Mouse (Mus musculus) heart, adult 2 months (tissue): ENCODE measurements around the gene Rnf215. TPM values are rescaled to one million over a fixed set of nuclear protein-coding genes. Genes with fewer than 3 reads are reported as not detected.
"Not testable (repeated sequence)": the region's sequence is repeated elsewhere in the genome, so short reads cannot be mapped to it uniquely, and the experiment has no call there.

Experiments used
- DNase-seq, 2 experiments: peaks; one replicate each; pipeline ENCODE4 v3.0.0; 2021
- H3K27ac ChIP-seq: fragments of 200-600 bp; 2 replicates; pipeline ENCODE4 v1.8.1; 2022
- H3K27me3 ChIP-seq: fragments of 200-500 bp; 2 replicates; pipeline ENCODE4 v1.6.1; 2012; ENCODE audit warnings: mild to moderate bottlenecking, low read length, inconsistent platforms, mixed read lengths; ENCODE audit not compliant: control insufficient read depth, insufficient read depth
- H3K36me3 ChIP-seq: fragments of 200-500 bp; 2 replicates; pipeline ENCODE4 v1.6.1; 2012; ENCODE audit warnings: low read length, inconsistent platforms; ENCODE audit not compliant: control insufficient read depth, insufficient read depth
- H3K4me1 ChIP-seq: fragments of 200-500 bp; 2 replicates; pipeline ENCODE4 v1.6.1; 2011; ENCODE audit warnings: low read length; ENCODE audit not compliant: control insufficient read depth, insufficient read depth
- H3K4me3 ChIP-seq: fragments of 200-600 bp; 2 replicates; pipeline ENCODE4 v1.8.1; 2022
- H3K79me2 ChIP-seq: fragments of 200-500 bp; replicated peaks from 2 replicates; pipeline ENCODE4 v1.6.1; 2012; ENCODE audit warnings: mild to moderate bottlenecking, inconsistent platforms, low read length, moderate library complexity, mixed read lengths; ENCODE audit not compliant: control insufficient read depth, insufficient read depth
- H3K9ac ChIP-seq: fragments of 200-500 bp; 2 replicates; pipeline ENCODE4 v1.6.1; 2012; ENCODE audit warnings: low read depth, mild to moderate bottlenecking, control low read depth, inconsistent platforms, low read length, mixed read lengths
- CTCF ChIP-seq: fragments of 200-600 bp; IDR thresholded peaks from 2 replicates; pipeline ENCODE4 v1.8.1; 2022; ENCODE audit warnings: antibody characterized with exemption, mild to moderate bottlenecking, moderate library complexity
- EP300 ChIP-seq: fragments of 200-500 bp; IDR thresholded peaks from 2 replicates; pipeline ENCODE4 v1.6.1; 2011; ENCODE audit warnings: low read depth, low read length, control low read depth; ENCODE audit not compliant: insufficient read depth
- POLR2A ChIP-seq: fragments of 200-500 bp; IDR thresholded peaks from 2 replicates; pipeline ENCODE4 v1.6.1; 2011; ENCODE audit warnings: mild to moderate bottlenecking, low read depth, low read length, control low read depth; ENCODE audit not compliant: insufficient read depth
- WGBS: fragments of 180-500 bp; shearing (Covaris S2); methylation state at CpG from one replicate; pipeline ENCODE4 v1.1.7; 2018; 5-methylcytosine and 5-hydroxymethylcytosine counted together
- intact Hi-C: fragments of 180-260 bp; cut with DNase I; formaldehyde crosslinking; loops from one replicate; pipeline ENCODE4 v1.15.1; 2025
- polyA plus RNA-seq: library from polyadenylated mRNA; depleted of rRNA; stranded (reverse); fragments of >200 nt; gene quantifications from 2 replicates; pipeline ENCODE4 v1.2.3, GENCODE M21; 2012
- total RNA-seq, 2 experiments: library from RNA; stranded (reverse); gene quantifications; 2 replicates each; pipeline ENCODE4 v1.2.3; 2021

The Rnf215 gene
- total and polyA plus RNA-seq, 3 experiments = 12.9 to 16.1 (median 13.4) TPM

- Histone ChIP-seq H3K79me2 (no peaks in the 10 kb centered on the region), H3K27me3 (no peaks in the 10 kb centered on the region), H3K4me1 (peaks cover 5% of the 10 kb centered on the region; the same call in 1 of the 2 replicates), H3K9ac (no peak overlapping the region), H3K27ac (no peak overlapping the region), H3K4me3 (no peak overlapping the region), H3K36me3 (no peaks in the 10 kb centered on the region)
- TF ChIP-seq EP300 (no peak), CTCF (no peak), POLR2A (no peak)
- WGBS = 84% methylated on average over 5 of the region's 5 CpGs
- DNase-seq = no peak
- intact Hi-C loops = no loop called here
Observed at GRCm38 (mm10) chr11:4122226-4122625, 12.8 kb upstream of the Rnf215 start.

DNA sequence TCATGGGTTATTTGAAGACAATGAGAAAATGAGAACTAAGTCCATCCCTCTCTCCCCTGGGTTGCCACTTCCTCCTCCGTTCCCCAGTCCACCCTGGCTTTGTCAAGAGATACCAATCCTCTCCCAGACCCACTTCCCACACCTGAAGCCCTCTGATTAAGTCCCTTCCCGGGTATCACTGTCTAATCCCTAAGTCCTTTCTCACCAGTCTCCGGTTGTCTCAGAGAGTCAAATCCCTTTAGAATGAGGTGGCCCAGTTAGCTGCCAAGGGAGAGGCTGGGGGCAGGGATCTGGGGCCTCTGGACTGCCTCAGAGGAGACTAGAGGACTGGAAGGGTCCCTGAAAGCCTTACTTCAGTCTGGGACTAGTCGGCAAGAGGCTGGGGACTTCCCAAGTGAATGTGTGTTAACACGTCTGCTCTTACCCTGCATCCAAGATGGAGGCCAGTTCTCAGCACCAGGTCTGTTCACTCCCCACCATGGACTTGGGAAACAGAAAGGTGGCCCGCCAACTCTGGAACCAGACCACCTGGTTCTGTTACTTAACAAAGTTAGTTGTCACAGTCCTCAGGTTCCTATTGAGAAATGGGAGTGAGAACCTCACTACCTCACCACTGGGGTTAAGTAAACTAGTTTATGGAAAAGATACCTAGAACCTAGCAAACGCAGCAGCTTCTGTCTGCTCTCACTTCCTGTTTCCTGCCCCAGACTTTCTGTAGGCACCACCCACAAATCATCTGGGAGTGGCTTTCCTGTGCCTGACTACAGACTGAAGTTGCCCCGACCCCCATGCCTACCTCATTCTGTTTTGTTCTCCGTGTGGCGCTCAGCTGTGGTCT lies 12.0 kb upstream of the Rnf215 start, which contains the start of gene Sec14l2:
Sec14l2 (minus strand) TSS at position 674 of the 838 bp plus-strand sequence.
- H3K79me2 ChIP-seq = no peaks in the 10 kb centered on the region
- intact Hi-C loops = no loop called here
- no peaks in the 10 kb centered on the region for H3K4me1 ChIP-seq
- 63% methylated on average over 10 of the region's 10 CpGs for whole genome bisulfite sequencing
- no peak within 1 kb of the TSS for H3K9ac ChIP-seq
- no peaks in the 10 kb centered on the region for H3K27me3 ChIP-seq
- TF ChIP-seq POLR2A (no peak), EP300 (no peak), CTCF (no peak)
- no peak within 1 kb of the TSS for H3K27ac ChIP-seq
- no peak for DNase-seq
- no peaks in the 10 kb centered on the region for H3K36me3 ChIP-seq
- no peak within 1 kb of the TSS for H3K4me3 ChIP-seq

- no peak overlapping the region for H3K27ac ChIP-seq
- no peak overlapping the region for H3K4me3 ChIP-seq
- no peak for DNase-seq
- intact Hi-C loops = no loop called here
- H3K9ac ChIP-seq = no peak overlapping the region
- H3K4me1 ChIP-seq = no peaks in the 10 kb centered on the region
- H3K27me3 ChIP-seq = no peaks in the 10 kb centered on the region
- no peaks in the 10 kb centered on the region for H3K79me2 ChIP-seq
- TF ChIP-seq CTCF (peak; percentile 72), EP300 (no peak)
- WGBS = 65% methylated on average over 5 of the region's 5 CpGs
- H3K36me3 ChIP-seq = no peaks in the 10 kb centered on the region
Observed at GRCm38 (mm10) chr11:4123922-4124321, 11.1 kb upstream of the Rnf215 start.

- Histone ChIP-seq H3K4me3 (no peak overlapping the region), H3K79me2 (no peaks in the 10 kb centered on the region), H3K36me3 (no peaks in the 10 kb centered on the region), H3K4me1 (no peaks in the 10 kb centered on the region), H3K27ac (no peak overlapping the region), H3K27me3 (no peaks in the 10 kb centered on the region), H3K9ac (no peak overlapping the region)
- intact Hi-C loops = no loop called here
- TF ChIP-seq POLR2A (no peak), CTCF (peak; percentile 43)
- no peak for DNase-seq
- 89% methylated on average over 1 of the region's 1 CpGs for WGBS
Observed at GRCm38 (mm10) chr11:4127059-4127458, 7.9 kb upstream of the Rnf215 start.

- H3K4me1 ChIP-seq, H3K79me2 ChIP-seq, intact Hi-C loops, H3K9ac ChIP-seq, H3K27me3 ChIP-seq, H3K4me3 ChIP-seq, DNase-seq, H3K36me3 ChIP-seq, H3K27ac ChIP-seq: not testable (repeated sequence)
- WGBS = 90% methylated on average over 4 of the region's 4 CpGs
Observed at GRCm38 (mm10) chr11:4128461-4128860, 6.5 kb upstream of the Rnf215 start.

DNA sequence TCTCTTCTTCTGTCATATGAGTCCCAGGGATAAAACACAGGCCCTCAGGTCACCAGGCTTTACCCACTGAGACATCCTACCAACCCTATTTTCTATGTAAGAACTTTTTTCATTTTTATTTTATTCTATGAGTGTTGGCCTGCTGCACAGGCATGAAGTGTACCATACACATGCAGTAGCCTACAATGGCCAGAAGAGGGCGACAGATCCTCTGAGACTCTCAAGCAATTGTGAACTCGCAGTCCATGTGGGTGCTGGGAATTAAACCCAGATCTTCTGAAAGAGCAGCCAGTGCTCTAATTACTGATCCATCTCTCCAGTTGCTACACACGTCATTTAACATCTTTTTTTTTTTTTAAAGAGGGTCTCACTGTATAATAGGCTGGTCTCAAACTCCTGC lies 1.6 kb upstream of the Rnf215 start:
- no peak overlapping the region for H3K27ac ChIP-seq
- H3K79me2 ChIP-seq = no peaks in the 10 kb centered on the region; the same call in 1 of the 2 replicates
- no peaks in the 10 kb centered on the region for H3K36me3 ChIP-seq
- TF ChIP-seq CTCF (peak; percentile 77), EP300 (no peak)
- DNase-seq = no peak
- peaks cover 6% of the 10 kb centered on the region for H3K4me1 ChIP-seq
- no peak overlapping the region for H3K4me3 ChIP-seq
- WGBS = 62% methylated on average over 3 of the region's 3 CpGs
- H3K9ac ChIP-seq = no peak overlapping the region
- no peaks in the 10 kb centered on the region for H3K27me3 ChIP-seq
- intact Hi-C loops = loop anchor here (5.0 kb wide), 1 partner anchor 289 kb away; no protein-coding TSS in a partner anchor
